Mouse (Mus musculus) kidney, postnatal 25 days (tissue): ENCODE data around the gene Olfr954.
A peak's percentile ranks its signal among the peaks of the same experiment; 100 is the strongest.

Experiments used
- DNase-seq, 2 experiments: peaks; one replicate each; pipeline ENCODE4 v3.0.0; 2021; ENCODE audit warnings: mixed read lengths in 2 of 2

Gene Olfr954

GRCm38 (mm10) chr9:39456401-39456800 lies at the start of gene Olfr954:
Gene Olfr954 (plus strand): TSS chr9:39456701.
- no peak for DNase-seq

- no peak for DNase-seq
Observed at GRCm38 (mm10) chr9:39427048-39427447, 29.5 kb upstream of the Olfr954 start, which contains the start of gene Olfr952. Gene Olfr952 (minus strand): TSS chr9:39427148.

GRCm38 (mm10) chr9:39471844-39472243 lies 15.3 kb downstream of the Olfr954 start, which contains the start of gene Olfr955:
Gene Olfr955 (minus strand): TSS chr9:39471944.
- DNase-seq, result no peak

- no peak for DNase-seq
Observed at GRCm38 (mm10) chr9:39493895-39494294, 37.4 kb downstream of the Olfr954 start, which contains the start of gene Olfr44. Gene Olfr44 (minus strand): TSS chr9:39493995.

- DNase-seq, result peak in 1 of 2 experiments; percentile 65
Observed at GRCm38 (mm10) chr9:39508998-39509397, 52.5 kb downstream of the Olfr954 start.

- DNase-seq, result no peak
Observed at GRCm38 (mm10) chr9:39509412-39509811, 52.9 kb downstream of the Olfr954 start.
